In the genomic region with DNA sequence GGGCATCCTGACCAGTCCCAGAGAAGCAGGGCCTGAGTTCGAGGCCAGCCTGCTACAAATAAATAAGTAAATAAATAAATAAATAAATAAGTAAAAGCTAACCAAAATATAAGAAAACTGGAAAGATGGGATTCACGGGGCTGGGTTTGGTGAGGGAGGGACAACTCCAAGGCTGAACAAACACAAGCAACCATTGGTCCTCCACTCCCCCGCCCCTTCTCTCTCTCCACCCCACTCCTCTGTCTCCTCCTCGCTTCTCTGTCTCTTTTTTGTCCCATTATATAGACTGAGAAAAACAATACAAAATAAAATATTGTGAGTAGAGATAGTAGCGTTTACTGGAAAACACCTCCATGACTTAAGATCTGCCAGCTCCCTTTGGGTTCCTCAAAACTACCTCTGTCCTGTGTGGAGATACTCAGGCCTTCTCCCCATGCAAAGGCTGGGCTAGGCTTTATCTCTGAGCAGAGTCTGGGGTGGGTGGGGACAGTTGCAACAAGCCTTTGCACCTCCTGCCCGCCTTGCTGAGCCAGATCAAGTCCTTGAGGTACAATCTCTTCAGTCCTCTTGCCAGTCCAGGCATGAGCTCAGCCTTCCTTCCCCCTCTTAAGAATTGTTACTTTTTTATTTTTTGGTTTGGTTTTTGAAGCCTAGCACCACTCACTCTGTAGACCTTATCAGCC, we compare ENCODE assay signal across 17 mouse cellular contexts. TPM values are rescaled to one million over a fixed set of nuclear protein-coding genes. Genes with fewer than 3 reads are reported as not detected.
DNase-seq lines count a peak whose midpoint lies in the region; ATAC-seq lines count a peak whose summit lies in the region.
"Had no signal": no experiment of that assay in that cellular context is flagged by ENCODE, and none has a peak within 500 bp of the region (broad histone marks: within the 10 kb centered on the region; RNA-seq: fewer than 3 reads in every experiment).

No protein-coding gene starts in this region.

- peak overlapping the region; percentile 94 for H3K27ac ChIP-seq in liver, embryonic 15.5 days (replicated peaks)
- no peak overlapping the region for H3K27ac ChIP-seq in forebrain, embryonic 14.5 days (ENCODE audit: low read depth, low read length)
- H3K27ac ChIP-seq: forebrain, embryonic 12.5 days; gastrocnemius, adult 2 months; hindbrain, postnatal 0 days; kidney, postnatal 0 days; midbrain, embryonic 15.5 days; neural tube, embryonic 12.5 days had no signal

- ATAC-seq in erythroid progenitor cell, adult 5-6 weeks (replicated peaks; ENCODE audit: low FRiP score, poor library complexity, severe bottlenecking) = peak; percentile 99
- peak; percentile 98 for ATAC-seq in liver, embryonic 15.5 days (ENCODE audit: insufficient read depth)
- no peak for ATAC-seq in forebrain, embryonic 14.5 days
- ATAC-seq: hindbrain, postnatal 0 days; midbrain, embryonic 15.5 days had no signal

- H3K9me3 ChIP-seq in liver, embryonic 15.5 days (replicated peaks) = no peaks in the 10 kb centered on the region
- H3K9me3 ChIP-seq in forebrain, embryonic 14.5 days (replicated peaks; ENCODE audit: control insufficient read depth, low read length) = no peaks in the 10 kb centered on the region
- H3K9me3 ChIP-seq: forebrain, embryonic 12.5 days; midbrain, embryonic 15.5 days; neural tube, embryonic 12.5 days had no signal

- WGBS in liver, embryonic 15.5 days (ENCODE audit: insufficient replicate concordance) = 29% methylated on average over 6 of the region's 6 CpGs
- whole genome bisulfite sequencing in forebrain, embryonic 14.5 days = 59% methylated on average over 6 of the region's 6 CpGs

- peak overlapping the region; percentile 22; the same call in 1 of the 2 replicates for H3K9ac ChIP-seq in liver, embryonic 15.5 days
- no peak overlapping the region for H3K9ac ChIP-seq in forebrain, embryonic 14.5 days (ENCODE audit: low read length)
- H3K9ac ChIP-seq: forebrain, embryonic 12.5 days; midbrain, embryonic 15.5 days; neural tube, embryonic 12.5 days had no signal

- H3K4me1 ChIP-seq in liver, embryonic 15.5 days (replicated peaks) = peaks cover 54% of the 10 kb centered on the region
- no peaks in the 10 kb centered on the region for H3K4me1 ChIP-seq in forebrain, embryonic 14.5 days (ENCODE audit: control insufficient read depth, insufficient read depth, low read length)
- H3K4me1 ChIP-seq: forebrain, embryonic 12.5 days; midbrain, embryonic 15.5 days; neural tube, embryonic 12.5 days had no signal

- DNase-seq in urinary bladder, postnatal 14 days (ENCODE audit: low spot score) = peak; percentile 42
- DNase-seq in urinary bladder, adult 18-20 months (ENCODE audit: low spot score in 2 of 2) = no peak
- DNase-seq in yolk sac, embryonic 10.5 days (ENCODE audit: low spot score) = peak; percentile 59
- no peak for DNase-seq in layer of hippocampus, adult 11-12 months (ENCODE audit: low spot score)
- DNase-seq in forebrain, embryonic 14.5 days (ENCODE audit: low spot score) = no peak
- no peak for DNase-seq in layer of hippocampus, adult 8-10 months (ENCODE audit: low spot score in 2 of 2)
- DNase-seq: adrenal gland, adult 2 months; gastrocnemius, adult 2 months; lung, postnatal 36 days had no signal

- H3K36me3 ChIP-seq in liver, embryonic 15.5 days (replicated peaks) = no peaks in the 10 kb centered on the region
- no peaks in the 10 kb centered on the region for H3K36me3 ChIP-seq in forebrain, embryonic 14.5 days (ENCODE audit: control insufficient read depth, insufficient read depth, low read length)
- H3K36me3 ChIP-seq: forebrain, embryonic 12.5 days; midbrain, embryonic 15.5 days; neural tube, embryonic 12.5 days had no signal

- no peak overlapping the region for H3K4me3 ChIP-seq in liver, embryonic 15.5 days (replicated peaks)
- no peak overlapping the region for H3K4me3 ChIP-seq in forebrain, embryonic 14.5 days (ENCODE audit: low read depth, low read length)
- H3K4me3 ChIP-seq: forebrain, embryonic 12.5 days; gastrocnemius, adult 2 months; midbrain, embryonic 15.5 days; neural tube, embryonic 12.5 days had no signal

- H3K27me3 ChIP-seq in liver, embryonic 15.5 days = 0 out of 2 replicates have a peak, but pooled peaks cover 4% of the 10 kb centered on the region
- no peaks in the 10 kb centered on the region for H3K27me3 ChIP-seq in forebrain, embryonic 14.5 days (replicated peaks; ENCODE audit: control insufficient read depth, insufficient read depth, low read length)
- H3K27me3 ChIP-seq: CH12.LX; forebrain, embryonic 12.5 days; midbrain, embryonic 15.5 days; neural tube, embryonic 12.5 days had no signal

- H3K4me2 ChIP-seq in liver, embryonic 15.5 days = peak overlapping the region; percentile 49
- H3K4me2 ChIP-seq in forebrain, embryonic 14.5 days (ENCODE audit: low read length) = no peak overlapping the region
- H3K4me2 ChIP-seq: forebrain, embryonic 12.5 days; midbrain, embryonic 15.5 days; neural tube, embryonic 12.5 days had no signal

RNA-seq across cellular contexts. Expression of gene Jsrp1, which starts 5.4 kb away (rescaled TPM):
- not detected in 2 replicates for total RNA-seq in erythroid progenitor cell, adult 5-6 weeks (2015; ENCODE audit: low replicate concordance)
- not detected in 2 replicates for total RNA-seq in erythroid progenitor cell, adult 5-6 weeks (2017; ENCODE audit: low replicate concordance)
- 0.97 and 1.3 TPM in 2 replicates for polyA plus RNA-seq in liver, embryonic 15.5 days (2015; fragmentation: Nextera tagmentation; extraction: Ambion mirVana)
- polyA plus RNA-seq in forebrain, embryonic 14.5 days (2014; fragmentation: Nextera tagmentation; extraction: Ambion mirVana) = 0.30 and 0.31 TPM in 2 replicates
- total RNA-seq in layer of hippocampus, adult 8-10 months (2022) = 1 to 10 TPM in 3 of 4 experiments, under 1 TPM in 1; 0.91 to 4.7 (median 2.7) TPM
- total RNA-seq: hindbrain, postnatal 0 days had no signal

RNA-seq across cellular contexts. Expression of gene Oaz1, which starts 7.7 kb away (rescaled TPM):
- total RNA-seq in erythroid progenitor cell, adult 5-6 weeks (2015; ENCODE audit: low replicate concordance) = 1,470 and 1,566 TPM in 2 replicates
- total RNA-seq in erythroid progenitor cell, adult 5-6 weeks (2017; ENCODE audit: low replicate concordance) = 158 and 259 TPM in 2 replicates
- polyA plus RNA-seq in liver, embryonic 15.5 days (2015; fragmentation: Nextera tagmentation; extraction: Ambion mirVana) = 1,470 and 1,719 TPM in 2 replicates
- polyA plus RNA-seq in forebrain, embryonic 14.5 days (2014; fragmentation: Nextera tagmentation; extraction: Ambion mirVana) = 1,568 and 1,701 TPM in 2 replicates
- total RNA-seq in layer of hippocampus, adult 8-10 months (2022) = 100 to 1,000 TPM; 475 to 520 (median 506) TPM

RNA-seq across cellular contexts. Expression of gene Amh, which starts 13.7 kb away (rescaled TPM):
- not detected in 2 replicates for total RNA-seq in erythroid progenitor cell, adult 5-6 weeks (2015; ENCODE audit: low replicate concordance)
- not detected in 2 replicates for total RNA-seq in erythroid progenitor cell, adult 5-6 weeks (2017; ENCODE audit: low replicate concordance)
- 0.10 and 0.12 TPM in 2 replicates for polyA plus RNA-seq in liver, embryonic 15.5 days (2015; fragmentation: Nextera tagmentation; extraction: Ambion mirVana)
- 0.10 TPM in 1 of 2 replicates, not detected in the other for polyA plus RNA-seq in forebrain, embryonic 14.5 days (2014; fragmentation: Nextera tagmentation; extraction: Ambion mirVana)
- 1 to 10 TPM; 2.4 to 4.0 (median 3.0) TPM for total RNA-seq in layer of hippocampus, adult 8-10 months (2022)
- polyA plus RNA-seq: forebrain, embryonic 12.5 days; hindbrain, postnatal 0 days; neural tube, embryonic 12.5 days had no signal

RNA-seq across cellular contexts. Expression of gene Plekhj1, which starts 20.3 kb away (rescaled TPM):
- 71.0 and 81.7 TPM in 2 replicates for total RNA-seq in erythroid progenitor cell, adult 5-6 weeks (2015; ENCODE audit: low replicate concordance)
- total RNA-seq in erythroid progenitor cell, adult 5-6 weeks (2017; ENCODE audit: low replicate concordance) = 18.9 and 38.1 TPM in 2 replicates
- polyA plus RNA-seq in liver, embryonic 15.5 days (2015; fragmentation: Nextera tagmentation; extraction: Ambion mirVana) = 73.6 and 83.0 TPM in 2 replicates
- polyA plus RNA-seq in forebrain, embryonic 14.5 days (2014; fragmentation: Nextera tagmentation; extraction: Ambion mirVana) = 140 and 143 TPM in 2 replicates
- total RNA-seq in layer of hippocampus, adult 8-10 months (2022) = 10 to 100 TPM; 61.4 to 75.8 (median 70.7) TPM

RNA-seq across cellular contexts. Expression of gene Sf3a2, which starts 20.7 kb away (rescaled TPM):
- total RNA-seq in erythroid progenitor cell, adult 5-6 weeks (2015; ENCODE audit: low replicate concordance) = 34.2 and 48.6 TPM in 2 replicates
- total RNA-seq in erythroid progenitor cell, adult 5-6 weeks (2017; ENCODE audit: low replicate concordance) = 16.8 and 18.1 TPM in 2 replicates
- polyA plus RNA-seq in liver, embryonic 15.5 days (2015; fragmentation: Nextera tagmentation; extraction: Ambion mirVana) = 31.3 and 32.8 TPM in 2 replicates
- 66.6 and 71.7 TPM in 2 replicates for polyA plus RNA-seq in forebrain, embryonic 14.5 days (2014; fragmentation: Nextera tagmentation; extraction: Ambion mirVana)
- 10 to 100 TPM; 43.3 to 60.0 (median 50.2) TPM for total RNA-seq in layer of hippocampus, adult 8-10 months (2022)

Comparison
In these comparisons a context has a peak if more than half of its experiments do, and no peak if none do; other contexts are left out.
1. DNase-seq: peak in urinary bladder, postnatal 14 days (single experiment) and yolk sac, embryonic 10.5 days (single experiment); none in urinary bladder, adult 18-20 months (0 of 2), layer of hippocampus, adult 11-12 months (single experiment), forebrain, embryonic 14.5 days (single experiment) and layer of hippocampus, adult 8-10 months (0 of 2).